Mouse (Mus musculus): ENCODE results near the gene Gnl3l. TPM values are rescaled to one million over a fixed set of nuclear protein-coding genes. Genes with fewer than 3 reads are reported as not detected.
A peak's percentile ranks its signal among the peaks of the same experiment; 100 is the strongest.

Gnl3l gene
- total RNA-seq (2021), result 10 to 100 TPM; 74.1 to 76.4 TPM
- long read RNA-seq, experiment 1, partial matches to known transcripts, result 5 of 5 reads
- long read RNA-seq, experiment 1, other reads (novel, unspliced or antisense), result 0 of 5 reads
- long read RNA-seq, experiment 2, full-length matches to known transcripts, result 1 of 8 reads
- long read RNA-seq, experiment 2, partial matches to known transcripts, result 3 of 8 reads
- long read RNA-seq, experiment 2, other reads (novel, unspliced or antisense), result 4 of 8 reads

DNA sequence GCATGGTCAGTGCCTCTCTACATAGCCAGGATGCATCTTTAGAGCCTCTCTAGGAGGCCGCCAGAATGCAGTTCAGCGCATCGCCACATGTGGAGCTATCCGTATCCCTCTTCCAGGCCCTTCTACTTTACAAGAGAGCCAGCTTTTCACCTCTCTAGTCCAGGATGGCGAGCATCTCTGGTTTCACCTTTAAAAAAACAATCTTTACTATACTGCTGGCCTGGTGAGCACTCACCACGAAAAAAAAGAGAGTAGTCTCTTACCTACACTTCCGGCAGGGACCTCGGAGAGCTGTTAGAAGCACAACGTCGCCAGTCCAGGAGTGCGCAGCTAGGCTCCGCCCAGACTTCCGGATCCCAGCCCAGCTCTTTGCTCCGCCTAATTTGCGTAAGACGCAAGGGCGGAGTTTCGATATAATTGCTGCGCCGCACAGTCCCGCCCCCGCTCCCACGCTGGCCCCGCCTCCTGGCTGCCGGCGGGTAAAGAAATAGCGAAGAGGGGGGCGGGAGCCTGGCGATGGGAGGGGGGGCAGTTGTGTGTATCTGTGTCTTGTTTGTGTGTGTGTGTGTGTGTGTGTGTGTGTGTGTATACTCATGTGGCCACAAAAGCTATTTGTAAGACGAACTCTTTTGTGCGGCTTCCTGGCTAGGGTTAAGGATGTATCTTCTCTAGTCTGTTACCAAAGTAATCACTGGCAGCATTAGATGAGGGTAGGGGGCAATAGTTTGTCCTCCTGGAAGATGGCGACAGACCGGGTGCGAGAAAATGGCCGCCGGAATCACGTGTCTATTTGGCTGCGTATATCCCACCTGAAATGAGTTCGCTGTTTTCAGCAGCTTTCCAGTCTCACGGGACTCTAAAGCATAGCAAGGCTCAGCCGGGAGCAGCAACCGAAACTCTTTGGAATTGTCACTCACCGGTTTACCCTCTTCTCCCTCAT is at the start of gene Gnl3l:
TSS of gene Gnl3l (minus strand) at position 385 of the 940 bp plus-strand sequence.
- DNase-seq, result peak; percentile 90 to 92

- peak; percentile 73 to 78 for DNase-seq
Observed at GRCm38 (mm10) chrX:151066071-151066666, 49.0 kb upstream of the Gnl3l start.

- DNase-seq, result no peak
Observed at GRCm38 (mm10) chrX:151061615-151062299, 44.6 kb upstream of the Gnl3l start.

- no peak for DNase-seq
Observed at GRCm38 (mm10) chrX:151059346-151059745, 42.2 kb upstream of the Gnl3l start.

DNA sequence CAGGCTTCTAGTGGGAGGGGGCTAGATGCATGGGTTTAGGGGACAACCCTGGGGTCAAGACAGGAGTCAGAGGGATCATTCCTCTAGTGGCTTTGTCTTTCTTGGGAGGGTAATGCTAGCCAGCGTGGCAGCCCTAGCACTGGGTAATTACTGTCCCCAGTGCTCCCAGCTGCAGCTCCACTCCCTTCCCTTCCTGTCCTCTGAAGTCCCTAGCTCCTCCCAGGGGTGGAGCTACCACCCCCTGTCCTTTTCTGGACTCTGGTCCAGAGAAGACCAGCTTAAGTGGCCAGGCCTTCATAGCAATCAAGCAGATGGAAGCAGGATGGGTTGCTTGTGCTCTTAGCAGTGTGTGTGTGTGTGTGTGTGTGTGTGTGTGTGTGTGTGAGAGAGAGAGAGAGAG is 38.4 kb upstream of the Gnl3l start:
- peak; percentile 31 to 58 for DNase-seq

DNA sequence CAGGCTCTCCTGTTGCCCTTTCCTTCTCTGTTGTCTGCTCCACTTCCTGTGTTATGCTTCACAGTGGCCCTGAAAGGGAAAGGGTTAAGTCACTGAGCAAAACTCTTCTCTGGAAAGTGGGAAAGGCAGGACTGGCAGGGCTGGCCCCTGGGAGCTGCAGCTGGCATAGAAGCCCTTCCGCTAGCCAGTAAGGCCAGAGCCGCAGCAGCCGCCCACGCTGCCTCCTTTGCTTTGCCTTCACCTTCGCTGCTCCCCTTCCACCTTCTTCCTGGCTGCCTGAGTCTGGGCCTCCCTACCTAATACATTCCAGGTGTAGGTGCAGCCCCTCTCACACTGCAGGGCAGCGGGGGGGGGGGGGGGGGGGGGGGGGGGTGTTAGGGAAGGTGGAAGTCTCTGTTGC is 37.4 kb upstream of the Gnl3l start:
- DNase-seq, result peak in 1 of 2 experiments; percentile 32

- peak; percentile 74 to 80 for DNase-seq
Observed at GRCm38 (mm10) chrX:151050337-151050736, 33.2 kb upstream of the Gnl3l start.

- no peak for DNase-seq
Observed at GRCm38 (mm10) chrX:151049661-151050215, 32.6 kb upstream of the Gnl3l start.

GRCm38 (mm10) chrX:151047431-151048058 is 30.4 kb upstream of the Gnl3l start:
- DNase-seq, result peak; percentile 45 to 67

- DNase-seq, result peak; percentile 90 to 93
Observed at GRCm38 (mm10) chrX:151046777-151047430, 29.8 kb upstream of the Gnl3l start.

DNA sequence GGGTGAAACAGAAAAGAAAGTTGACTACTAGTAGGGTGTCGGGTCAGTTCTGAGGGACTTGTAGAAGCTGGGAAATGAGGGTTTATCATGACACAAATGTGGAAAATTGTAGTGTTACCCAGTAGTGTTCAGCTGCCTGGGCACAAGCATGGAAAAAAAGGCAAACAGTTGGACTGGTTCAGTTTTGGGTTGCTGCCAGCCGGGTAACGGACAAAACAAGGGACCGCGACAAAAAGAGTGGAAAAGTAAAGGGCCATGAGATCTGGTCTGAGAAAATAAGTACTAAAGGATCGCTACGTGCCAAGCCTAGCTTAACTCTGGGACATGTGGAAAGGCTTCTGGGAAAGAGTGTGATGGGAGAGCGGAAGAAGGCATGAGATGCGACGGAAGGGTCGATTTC is 29.2 kb upstream of the Gnl3l start:
- DNase-seq, result no peak

GRCm38 (mm10) chrX:151045850-151046249 is 28.7 kb upstream of the Gnl3l start, which contains the start of gene Fgd1:
Fgd1 (plus strand) TSS chrX:151046150.
- no peak for DNase-seq

DNA sequence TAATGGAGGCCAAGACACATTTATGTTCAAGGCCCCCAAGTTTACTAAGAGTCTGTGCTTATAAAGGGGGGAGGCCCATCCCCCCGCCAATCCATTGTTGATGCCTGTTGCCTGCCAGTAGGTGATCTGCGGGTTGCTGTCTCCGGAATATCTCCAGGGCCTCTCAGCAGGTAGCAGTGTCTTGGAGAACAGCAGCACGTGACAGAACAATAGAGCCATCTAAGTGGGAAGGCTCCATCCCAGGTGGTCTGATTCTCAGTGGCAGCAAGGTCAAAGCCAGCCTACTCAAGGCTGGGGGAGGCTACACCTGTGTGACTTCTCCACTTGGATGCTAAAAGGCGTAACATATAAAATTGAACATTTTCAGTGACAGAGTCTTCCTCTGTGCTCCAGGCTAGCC is 24.1 kb upstream of the Gnl3l start:
- DNase-seq, result no peak

- no peak for DNase-seq
Observed at GRCm38 (mm10) chrX:151031400-151031799, 14.3 kb upstream of the Gnl3l start.

GRCm38 (mm10) chrX:151018798-151019197 is 1.7 kb upstream of the Gnl3l start:
- no peak for DNase-seq

DNA sequence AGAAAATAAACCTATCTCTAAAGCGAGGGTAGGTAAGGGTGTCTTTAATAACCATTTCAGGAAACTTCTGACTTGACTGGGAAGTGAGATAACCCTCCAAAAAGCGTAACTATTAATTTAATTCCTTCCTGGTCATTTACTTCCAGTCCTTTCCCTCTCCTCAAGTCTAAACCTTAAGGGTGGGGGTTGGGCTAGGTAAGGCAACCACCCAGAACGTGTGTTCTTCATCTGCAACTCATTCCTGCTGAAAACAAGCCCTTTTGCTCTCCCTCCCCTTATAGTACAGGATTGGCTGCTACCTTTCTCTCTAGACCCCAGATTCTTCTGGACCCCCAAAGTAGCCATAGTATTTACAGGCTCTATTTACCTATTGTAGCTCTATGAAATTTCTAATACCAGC is 775 bp upstream of the Gnl3l start:
- no peak for DNase-seq

DNA sequence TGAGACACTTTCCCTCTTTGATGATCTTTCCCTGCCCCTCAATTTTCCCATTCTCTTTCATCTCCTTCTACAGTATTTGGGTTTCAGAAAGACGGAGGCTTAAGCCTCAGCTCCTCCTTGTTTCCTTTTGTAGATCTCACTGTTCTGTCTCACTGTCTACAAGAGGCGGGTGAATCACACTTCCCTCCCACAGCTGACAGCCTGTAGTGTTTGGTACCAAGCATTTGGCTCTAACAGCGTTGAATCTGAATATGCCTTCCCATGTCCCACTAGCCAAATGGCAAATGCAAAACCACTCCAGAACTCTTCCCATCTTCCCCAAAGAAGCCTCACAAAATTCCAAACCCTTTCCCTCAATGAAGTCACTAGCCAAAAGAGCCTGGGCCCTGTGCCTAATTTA is 20.3 kb downstream of the Gnl3l start:
- no peak for DNase-seq

- no peak for DNase-seq
Observed at GRCm38 (mm10) chrX:150981621-150982020, 35.5 kb downstream of the Gnl3l start.

- DNase-seq, result no peak
Observed at GRCm38 (mm10) chrX:150975424-150975823, 41.7 kb downstream of the Gnl3l start.

DNA sequence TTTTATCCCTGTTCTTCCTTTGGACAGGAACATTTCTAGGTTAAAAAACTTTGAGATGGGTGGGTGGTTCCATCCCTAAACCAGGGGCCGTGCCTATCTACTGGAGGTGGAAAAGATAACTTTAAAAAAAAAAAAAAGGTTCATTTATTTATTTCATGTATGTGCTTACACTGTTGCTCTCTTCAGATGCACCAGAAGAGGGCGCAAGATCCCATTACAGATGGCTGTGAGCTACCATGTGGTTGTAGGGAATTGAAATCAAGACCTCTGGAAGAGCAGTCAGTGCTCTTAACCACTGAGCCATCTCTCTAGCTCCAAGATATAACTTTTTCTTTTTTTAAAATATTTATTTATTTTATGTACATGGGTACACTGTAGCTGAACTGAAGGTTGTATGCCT is 54.1 kb downstream of the Gnl3l start:
- DNase-seq, result peak; percentile 2 to 8

- DNase-seq, result peak in 1 of 2 experiments; percentile 2
Observed at GRCm38 (mm10) chrX:150960702-150961101, 56.4 kb downstream of the Gnl3l start.
